Mouse (Mus musculus) limb, embryonic 15.5 days (tissue): Measurements from ENCODE around the gene Pdyn. TPM values are rescaled to one million over a fixed set of nuclear protein-coding genes. Genes with fewer than 3 reads are reported as not detected.
A peak's percentile ranks its signal among the peaks of the same experiment; 100 is the strongest.

Experiments used
- ATAC-seq: fragments of 200-750 bp; cut with Nextera tagmentation; 2 replicates; pipeline ENCODE4 v1.8.0; 2017; ENCODE audit warnings: low read depth, moderate TSS enrichment; ENCODE audit not compliant: insufficient number of reproducible peaks, low FRiP score, low TSS enrichment
- H3K27ac ChIP-seq: fragments of 300-500 bp; sonication (generic); 2 replicates; pipeline ENCODE4 v1.5.1; 2015; ENCODE audit warnings: moderate library complexity, mild to moderate bottlenecking, inconsistent platforms
- H3K27me3 ChIP-seq: fragments of 300-500 bp; sonication (generic); 2 replicates; pipeline ENCODE4 v1.6.1; 2015; ENCODE audit warnings: inconsistent platforms
- H3K36me3 ChIP-seq: fragments of 300-500 bp; sonication (generic); 2 replicates; pipeline ENCODE4 v1.6.1; 2015; ENCODE audit warnings: inconsistent platforms
- H3K4me1 ChIP-seq: fragments of 300-500 bp; sonication (generic); 2 replicates; pipeline ENCODE4 v1.6.1; 2015; ENCODE audit warnings: inconsistent platforms
- H3K4me2 ChIP-seq: fragments of 300-500 bp; sonication (generic); 2 replicates; pipeline ENCODE4 v1.6.1; 2015; ENCODE audit warnings: mild to moderate bottlenecking, inconsistent platforms
- H3K4me3 ChIP-seq: fragments of 300-500 bp; sonication (generic); 2 replicates; pipeline ENCODE4 v1.5.1; 2015; ENCODE audit warnings: mild to moderate bottlenecking, inconsistent platforms
- H3K9ac ChIP-seq: fragments of 300-500 bp; sonication (generic); 2 replicates; pipeline ENCODE4 v1.6.1; 2015; ENCODE audit warnings: inconsistent platforms
- H3K9me3 ChIP-seq: fragments of 300-500 bp; sonication (generic); 2 replicates; pipeline ENCODE4 v1.6.1; 2016; ENCODE audit warnings: inconsistent platforms
- WGBS: fragments of 180-500 bp; shearing (Covaris S2); methylation state at CpG from one replicate; pipeline ENCODE4 v1.1.7; 2015; 5-methylcytosine and 5-hydroxymethylcytosine counted together
- polyA plus RNA-seq: library from polyadenylated mRNA; unstranded; fragments of >200 nt; fragmentation: Nextera tagmentation; extraction: Ambion mirVana; gene quantifications from 2 replicates; pipeline ENCODE4 v1.2.1, GENCODE M21; 2015

Pdyn gene
- 0.07 and 0.14 TPM in 2 replicates for polyA plus RNA-seq

DNA sequence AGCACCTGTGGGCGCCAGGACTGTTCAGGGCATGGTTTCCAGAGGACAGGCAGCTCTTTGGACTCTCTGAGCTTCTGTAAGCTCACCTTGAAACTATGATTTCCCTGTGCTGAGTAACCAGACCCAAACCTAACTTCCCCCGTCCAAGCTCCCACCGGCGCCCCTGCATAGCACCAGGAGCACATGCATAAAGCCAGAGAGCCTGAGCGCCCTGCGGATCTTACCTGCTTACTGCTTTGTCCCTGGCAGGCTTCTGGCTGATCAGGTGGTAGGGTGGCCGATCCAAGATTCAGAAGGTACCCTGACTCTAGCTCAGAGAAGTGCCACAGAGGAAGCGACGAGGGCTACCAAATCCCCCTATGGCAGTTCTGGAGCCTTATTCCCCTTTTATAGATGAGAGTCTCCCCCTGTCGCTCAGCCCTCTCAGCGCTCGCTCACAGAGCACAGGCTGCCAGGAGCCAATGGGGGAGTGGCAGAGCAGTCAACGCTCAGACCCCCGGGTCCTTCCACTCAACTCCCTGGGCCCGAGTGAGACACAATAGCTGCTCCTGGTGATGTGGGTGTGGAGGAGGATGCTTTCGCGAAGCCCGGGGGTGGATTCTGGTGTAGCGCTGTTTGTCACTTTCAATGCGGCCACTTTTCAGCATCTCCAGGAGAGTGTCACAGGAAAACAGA, at the start of gene Pdyn:
Gene Pdyn, minus strand, starts transcription at position 361 of the 675 bp plus-strand sequence.
- Histone ChIP-seq H3K9me3 (no peaks in the 10 kb centered on the region), H3K27ac (no peak within 1 kb of the TSS), H3K36me3 (no peaks in the 10 kb centered on the region), H3K4me2 (0 out of 2 replicates have a peak within 1 kb of the TSS, but pooled peaks have one; percentile 5), H3K27me3 (peaks cover 42% of the 10 kb centered on the region), H3K4me1 (peaks cover 5% of the 10 kb centered on the region; the same call in 1 of the 2 replicates), H3K9ac (no peak within 1 kb of the TSS), H3K4me3 (no peak within 1 kb of the TSS)
- 9% methylated on average over 20 of the region's 20 CpGs for WGBS
- no peak for ATAC-seq

DNA sequence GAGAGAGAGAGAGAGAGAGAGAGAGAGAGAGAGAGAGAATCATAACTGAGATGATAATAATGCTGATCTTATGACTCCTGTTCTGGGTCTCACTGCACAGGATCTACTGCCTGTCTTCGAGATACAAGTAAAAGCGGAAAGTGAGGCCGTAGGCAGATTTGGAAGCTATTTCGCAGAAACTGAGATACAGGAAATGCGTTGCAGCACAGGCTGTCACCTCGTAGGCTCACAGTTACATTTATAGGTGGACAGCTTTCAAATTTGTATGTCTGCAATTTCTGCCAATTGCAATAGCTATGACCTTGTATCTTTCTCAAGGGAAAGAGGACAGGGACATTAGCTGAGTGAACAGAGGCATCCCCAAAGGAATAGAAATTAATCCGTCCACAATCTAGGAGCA, 42.4 kb upstream of the Pdyn start:
- Histone ChIP-seq H3K4me1 (no peaks in the 10 kb centered on the region), H3K4me2 (no peak overlapping the region), H3K27me3 (no peaks in the 10 kb centered on the region), H3K36me3 (no peaks in the 10 kb centered on the region), H3K9ac (no peak overlapping the region), H3K4me3 (no peak overlapping the region), H3K9me3 (no peaks in the 10 kb centered on the region), H3K27ac (no peak overlapping the region)
- 85% methylated on average over 7 of the region's 7 CpGs for WGBS
- no peak for ATAC-seq

GRCm38 (mm10) chr2:129740515-129740914, 40.9 kb upstream of the Pdyn start:
- Histone ChIP-seq H3K4me2 (no peak overlapping the region), H3K9me3 (no peaks in the 10 kb centered on the region), H3K4me1 (no peaks in the 10 kb centered on the region), H3K27ac (no peak overlapping the region), H3K27me3 (no peaks in the 10 kb centered on the region), H3K36me3 (no peaks in the 10 kb centered on the region), H3K4me3 (no peak overlapping the region), H3K9ac (no peak overlapping the region)
- WGBS = 81% methylated on average over 3 of the region's 3 CpGs
- no peak for ATAC-seq

- no peak overlapping the region for H3K27ac ChIP-seq
- H3K4me3 ChIP-seq = no peak overlapping the region
- no peak overlapping the region for H3K4me2 ChIP-seq
- no peak overlapping the region for H3K9ac ChIP-seq
- WGBS = 66% methylated on average over 8 of the region's 8 CpGs
- no peak for ATAC-seq
- no peaks in the 10 kb centered on the region for H3K27me3 ChIP-seq
- H3K4me1 ChIP-seq = no peaks in the 10 kb centered on the region
- H3K36me3 ChIP-seq = no peaks in the 10 kb centered on the region
- H3K9me3 ChIP-seq = no peaks in the 10 kb centered on the region
Measured at GRCm38 (mm10) chr2:129734031-129734430, 34.4 kb upstream of the Pdyn start.

DNA sequence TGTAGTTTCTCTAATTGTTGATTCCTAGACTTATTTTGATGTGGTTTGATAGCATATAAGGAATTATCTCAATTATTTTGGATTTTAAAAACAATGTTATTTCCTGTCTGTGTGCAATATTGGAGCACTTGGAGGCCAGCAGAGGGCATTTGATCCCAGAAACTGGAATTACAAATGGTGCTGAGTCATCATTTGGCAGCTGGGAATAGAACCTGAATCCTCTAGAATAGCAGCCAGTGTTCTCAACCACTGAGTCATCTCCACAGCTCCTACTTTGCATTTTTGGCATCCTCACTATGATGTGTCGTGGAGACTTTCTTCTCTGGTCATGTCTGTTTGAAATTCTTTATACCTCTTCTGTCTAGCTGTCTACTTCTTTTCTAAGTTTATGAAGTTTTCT, 30.0 kb upstream of the Pdyn start:
- Histone ChIP-seq H3K27me3 (no peaks in the 10 kb centered on the region), H3K4me2 (no peak overlapping the region), H3K36me3 (no peaks in the 10 kb centered on the region), H3K9me3 (no peaks in the 10 kb centered on the region), H3K27ac (no peak overlapping the region), H3K4me3 (no peak overlapping the region), H3K9ac (no peak overlapping the region), H3K4me1 (no peaks in the 10 kb centered on the region)
- no peak for ATAC-seq
- 81% methylated on average over 1 of the region's 1 CpGs for WGBS

DNA sequence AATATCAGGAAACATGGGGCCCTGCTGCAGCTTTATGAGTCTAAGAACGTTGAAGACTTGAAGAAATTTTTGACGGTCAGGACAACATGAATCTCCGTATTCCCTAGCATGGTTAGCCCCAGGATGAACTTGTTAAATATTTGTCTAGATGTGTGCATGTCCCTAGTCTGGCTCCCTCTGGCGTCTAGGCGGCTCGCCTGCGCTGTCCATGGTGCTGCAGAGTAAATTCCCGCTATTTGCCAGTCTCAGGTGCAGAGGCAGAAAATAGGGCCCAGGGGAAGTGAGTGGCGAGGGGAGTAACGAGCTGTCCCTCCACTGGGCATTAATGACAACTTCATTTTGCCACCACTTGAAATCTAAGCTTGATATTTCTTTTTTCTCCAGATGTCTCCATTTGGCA, 16.0 kb upstream of the Pdyn start:
- no peak overlapping the region for H3K9ac ChIP-seq
- H3K9me3 ChIP-seq = no peaks in the 10 kb centered on the region
- ATAC-seq = no peak

DNA sequence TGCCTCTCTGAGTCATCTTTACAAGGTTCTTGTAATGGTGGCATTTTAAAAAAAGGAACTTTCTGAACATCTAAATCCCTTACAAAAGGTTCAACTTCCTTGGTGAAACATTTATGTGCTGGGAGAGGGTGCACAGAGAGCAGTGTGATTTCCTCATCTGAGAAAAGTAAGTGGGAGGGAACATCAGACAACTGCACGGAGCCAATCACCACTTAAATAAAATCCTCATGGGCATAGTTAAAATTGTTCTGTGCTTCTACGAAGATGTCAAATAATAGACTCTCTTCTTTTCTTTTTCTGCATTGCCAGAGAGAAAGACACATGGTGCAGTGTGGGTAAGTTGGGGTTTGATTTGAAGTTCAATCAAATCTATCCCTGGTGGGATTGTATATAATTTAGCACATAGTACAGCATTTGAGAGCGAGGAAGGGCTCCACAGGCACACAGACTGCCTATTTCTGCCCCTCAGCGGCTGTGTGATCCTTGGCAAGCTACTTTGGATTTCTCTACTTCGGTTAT, 13.4 kb upstream of the Pdyn start:
- Histone ChIP-seq H3K4me1 (no peaks in the 10 kb centered on the region), H3K9ac (no peak overlapping the region), H3K4me2 (no peak overlapping the region), H3K36me3 (no peaks in the 10 kb centered on the region), H3K4me3 (no peak overlapping the region), H3K27me3 (0 out of 2 replicates have a peak, but pooled peaks cover 3% of the 10 kb centered on the region), H3K9me3 (no peaks in the 10 kb centered on the region), H3K27ac (no peak overlapping the region)
- 56% methylated on average over 5 of the region's 5 CpGs for WGBS
- no peak for ATAC-seq

More for the DNA sequence above, 16.0 kb upstream of the Pdyn start:
- no peak overlapping the region for H3K4me2 ChIP-seq
- no peaks in the 10 kb centered on the region for H3K4me1 ChIP-seq
- no peaks in the 10 kb centered on the region for H3K36me3 ChIP-seq
- 13% methylated on average over 10 of the region's 10 CpGs for WGBS
- H3K27ac ChIP-seq = no peak overlapping the region
- no peak overlapping the region for H3K4me3 ChIP-seq
- 0 out of 2 replicates have a peak, but pooled peaks cover 3% of the 10 kb centered on the region for H3K27me3 ChIP-seq

DNA sequence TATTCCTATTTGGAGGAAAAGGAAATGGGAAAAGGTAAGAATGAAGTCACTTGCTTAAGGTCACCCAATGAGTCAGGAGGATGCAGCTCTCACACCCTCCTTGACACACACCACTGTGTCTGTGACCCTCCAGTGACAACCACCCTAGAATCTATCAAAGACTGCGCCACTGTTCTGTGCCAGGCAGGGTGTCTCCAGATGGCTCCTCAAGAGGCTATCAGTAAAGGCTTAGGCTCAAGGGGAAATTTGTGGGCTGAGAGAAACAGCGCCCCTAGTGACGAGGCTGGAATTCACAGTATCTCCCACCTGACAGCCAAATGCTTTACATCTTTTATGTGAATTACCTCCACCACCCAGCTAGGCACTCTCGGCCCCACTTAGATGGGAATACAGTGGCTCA, 3.6 kb downstream of the Pdyn start:
- Histone ChIP-seq H3K9ac (no peak overlapping the region), H3K4me2 (no peak overlapping the region), H3K27ac (no peak overlapping the region), H3K4me3 (no peak overlapping the region), H3K36me3 (no peaks in the 10 kb centered on the region), H3K4me1 (peaks cover 5% of the 10 kb centered on the region; the same call in 1 of the 2 replicates), H3K27me3 (peaks cover 37% of the 10 kb centered on the region), H3K9me3 (no peaks in the 10 kb centered on the region)
- 8% methylated on average over 4 of the region's 4 CpGs for WGBS
- no peak for ATAC-seq

DNA sequence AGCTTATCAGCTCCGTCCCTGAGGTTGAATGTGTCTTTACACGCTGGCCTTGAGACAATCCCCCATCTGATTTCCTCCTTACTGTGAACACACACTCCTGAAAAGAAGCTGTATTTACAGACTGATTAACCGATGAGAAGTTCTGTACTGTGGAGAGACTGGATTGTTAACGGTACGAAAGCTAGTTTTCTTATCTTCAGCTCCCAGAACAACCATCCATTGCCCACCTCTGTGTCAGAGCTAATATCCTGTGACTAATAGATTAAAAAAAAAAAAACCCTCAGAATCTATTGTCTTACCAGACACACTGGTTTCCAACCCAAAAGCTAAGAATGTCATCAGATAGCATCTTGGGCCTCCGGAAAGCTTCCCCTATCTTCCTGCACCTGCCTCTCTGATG, 5.3 kb downstream of the Pdyn start:
- ATAC-seq = no peak
- H3K36me3 ChIP-seq = no peaks in the 10 kb centered on the region
- H3K4me1 ChIP-seq = no peaks in the 10 kb centered on the region
- H3K4me3 ChIP-seq = no peak overlapping the region
- H3K9ac ChIP-seq = no peak overlapping the region
- H3K9me3 ChIP-seq = no peaks in the 10 kb centered on the region
- no peak overlapping the region for H3K27ac ChIP-seq
- WGBS = 75% methylated on average over 6 of the region's 6 CpGs
- H3K4me2 ChIP-seq = no peak overlapping the region
- H3K27me3 ChIP-seq = peaks cover 21% of the 10 kb centered on the region

- H3K9ac ChIP-seq = no peak overlapping the region
- H3K36me3 ChIP-seq = no peaks in the 10 kb centered on the region
- no peak overlapping the region for H3K4me3 ChIP-seq
- H3K4me1 ChIP-seq = no peaks in the 10 kb centered on the region
- WGBS = 75% methylated on average over 8 of the region's 8 CpGs
- no peak for ATAC-seq
- no peak overlapping the region for H3K4me2 ChIP-seq
- H3K27ac ChIP-seq = no peak overlapping the region
- no peaks in the 10 kb centered on the region for H3K9me3 ChIP-seq
- H3K27me3 ChIP-seq = peaks cover 11% of the 10 kb centered on the region; the same call in 1 of the 2 replicates
Measured at GRCm38 (mm10) chr2:129692694-129693093, 7.0 kb downstream of the Pdyn start.

DNA sequence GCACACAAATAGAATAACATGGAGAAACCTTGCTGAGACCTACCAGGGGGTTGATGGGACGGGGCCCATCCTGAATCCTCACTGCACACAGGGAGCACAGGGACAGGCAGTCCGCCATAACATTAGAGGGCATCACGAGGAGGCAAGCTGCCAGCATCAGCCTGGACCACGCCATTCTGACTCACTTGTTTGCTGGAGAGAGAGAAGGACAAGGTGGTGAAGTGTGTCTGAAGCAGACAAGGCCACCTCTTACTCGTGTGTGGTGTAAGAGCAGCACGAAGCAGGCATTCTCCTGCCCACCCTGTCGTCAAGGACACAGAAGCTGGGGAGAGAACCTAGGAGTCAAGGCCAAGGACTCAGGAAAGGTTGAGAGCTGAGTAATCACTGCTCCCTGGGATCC, 9.9 kb downstream of the Pdyn start:
- Histone ChIP-seq H3K9me3 (no peaks in the 10 kb centered on the region), H3K27ac (no peak overlapping the region), H3K4me2 (no peak overlapping the region), H3K4me1 (no peaks in the 10 kb centered on the region), H3K36me3 (no peaks in the 10 kb centered on the region), H3K4me3 (no peak overlapping the region), H3K27me3 (no peaks in the 10 kb centered on the region), H3K9ac (no peak overlapping the region)
- 85% methylated on average over 7 of the region's 7 CpGs for WGBS
- no peak for ATAC-seq

DNA sequence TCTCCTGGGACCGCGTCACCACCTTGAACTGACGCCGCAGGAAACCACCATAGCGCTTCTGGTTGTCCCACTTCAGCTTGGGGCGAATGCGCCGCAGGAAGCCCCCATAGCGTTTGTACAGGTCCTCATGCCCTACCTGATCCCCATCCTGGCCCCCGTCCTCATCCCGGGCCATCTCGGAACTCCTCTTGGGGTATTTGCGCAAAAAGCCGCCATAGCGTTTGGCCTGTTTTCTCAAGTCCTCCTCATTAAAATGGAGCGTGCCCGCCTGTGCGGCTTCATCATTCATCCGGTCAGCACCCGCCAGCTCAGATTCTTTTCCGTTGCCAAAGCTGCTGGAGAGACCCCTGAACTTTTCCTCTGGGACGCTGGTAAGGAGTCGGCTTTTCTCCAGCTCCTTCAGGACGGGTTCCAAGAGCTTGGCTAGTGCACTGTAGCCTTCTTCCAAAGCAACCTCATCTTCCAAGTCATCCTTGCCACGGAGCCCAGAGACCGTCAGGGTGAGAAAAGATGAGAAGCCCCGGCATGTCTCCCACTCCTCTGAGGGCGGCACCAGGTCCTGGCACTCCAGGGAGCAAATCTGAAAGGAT, 11.5 kb downstream of the Pdyn start:
- no peak for ATAC-seq
- no peaks in the 10 kb centered on the region for H3K27me3 ChIP-seq
- no peak overlapping the region for H3K9ac ChIP-seq
- no peaks in the 10 kb centered on the region for H3K36me3 ChIP-seq
- no peak overlapping the region for H3K4me2 ChIP-seq
- H3K4me3 ChIP-seq = no peak overlapping the region
- H3K9me3 ChIP-seq = no peaks in the 10 kb centered on the region
- no peak overlapping the region for H3K27ac ChIP-seq
- 92% methylated on average over 28 of the region's 28 CpGs for WGBS
- no peaks in the 10 kb centered on the region for H3K4me1 ChIP-seq
